8 mouse cellular contexts compared by ENCODE assay signal in the genomic region with DNA sequence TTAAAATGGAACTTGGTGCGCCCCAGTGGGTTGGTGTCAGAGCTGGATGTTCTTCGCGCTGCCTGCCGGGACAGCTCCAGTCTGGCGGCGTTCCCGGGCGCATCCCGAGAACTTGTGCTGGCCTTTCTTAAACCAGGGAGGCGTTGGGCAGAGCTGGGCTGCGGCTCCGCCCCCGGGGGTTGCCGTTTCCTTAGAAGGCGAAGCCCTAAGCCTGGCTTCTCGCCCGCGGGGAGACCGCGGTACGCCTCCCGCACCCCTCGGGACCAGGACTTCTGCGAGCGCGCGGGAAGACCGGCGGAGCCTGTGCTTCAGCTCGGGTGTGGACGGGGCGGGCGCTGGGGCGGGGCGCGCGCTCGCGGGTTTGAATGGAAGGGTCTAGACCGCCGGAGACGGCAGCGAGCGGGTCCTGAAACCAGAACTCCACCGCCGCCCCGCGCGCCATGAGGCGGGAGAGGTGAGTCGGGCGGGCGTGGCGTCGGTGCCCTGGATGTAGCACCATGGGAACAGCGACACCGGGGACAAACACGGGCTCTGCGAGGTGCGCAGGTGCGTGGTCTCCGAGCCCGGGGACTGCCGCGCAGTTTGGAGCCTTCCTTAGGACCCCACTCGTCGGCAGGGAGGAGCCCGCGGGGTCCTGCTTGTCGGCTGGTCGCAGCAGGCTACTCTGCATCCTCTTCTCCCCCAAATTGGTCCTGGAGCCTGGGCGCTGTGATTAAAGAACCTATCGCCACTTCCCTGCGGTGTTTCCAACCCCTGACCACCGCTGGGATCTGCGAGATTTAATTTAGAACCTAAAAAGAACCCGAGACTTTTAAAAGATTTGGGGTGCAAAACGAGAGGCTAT. TPM values are rescaled to one million over a fixed set of nuclear protein-coding genes. Genes with fewer than 3 reads are reported as not detected.
DNase-seq lines count a peak whose midpoint lies in the region; ATAC-seq lines count a peak whose summit lies in the region.

A gene (plus strand): TSS at position 260 of the 844 bp plus-strand sequence.

- under 1% methylated on average over 78 of the region's 78 CpGs for WGBS in intestine, embryonic 15.5 days
- under 1% methylated on average over 78 of the region's 78 CpGs for WGBS in limb, embryonic 10.5 days
- WGBS in midbrain, embryonic 11.5 days = under 1% methylated on average over 78 of the region's 78 CpGs

- peak within 1 kb of the TSS; percentile 64 for H3K4me3 ChIP-seq in intestine, embryonic 15.5 days (replicated peaks)
- H3K4me3 ChIP-seq in limb, embryonic 10.5 days = peak within 1 kb of the TSS; percentile 60
- peak within 1 kb of the TSS; percentile 45 for H3K4me3 ChIP-seq in midbrain, embryonic 11.5 days (ENCODE audit: low read depth, low read length)

- no peaks in the 10 kb centered on the region for H3K36me3 ChIP-seq in intestine, embryonic 15.5 days
- H3K36me3 ChIP-seq in limb, embryonic 10.5 days = no peaks in the 10 kb centered on the region
- H3K36me3 ChIP-seq in midbrain, embryonic 11.5 days (ENCODE audit: control insufficient read depth, insufficient read depth, low read length) = no peaks in the 10 kb centered on the region

- H3K27me3 ChIP-seq in intestine, embryonic 15.5 days (replicated peaks) = no peaks in the 10 kb centered on the region
- H3K27me3 ChIP-seq in limb, embryonic 10.5 days (ENCODE audit: low read depth, poor library complexity, severe bottlenecking) = peaks cover 45% of the 10 kb centered on the region
- H3K27me3 ChIP-seq in midbrain, embryonic 11.5 days (ENCODE audit: control insufficient read depth, insufficient read depth, low read length) = peaks cover 16% of the 10 kb centered on the region

- peak; percentile 58 to 74 for DNase-seq in left cerebral cortex, adult 18-20 months (ENCODE audit: low spot score in 2 of 2)
- no peak for DNase-seq in left cerebral cortex, adult 11 months (ENCODE audit: low spot score)
- DNase-seq in embryo, embryonic 11.5 days (ENCODE audit: low read depth, low spot score) = peak; percentile 54
- no peak for DNase-seq in gonadal fat pad, adult 2 months (ENCODE audit: low read depth)
- peak; percentile 82 for DNase-seq in limb, embryonic 10.5 days (ENCODE audit: low spot score)
- DNase-seq in midbrain, embryonic 11.5 days (ENCODE audit: low spot score, missing footprints) = peak; percentile 96
- peak; percentile 30 to 36 for DNase-seq in spleen, postnatal 36 days (ENCODE audit: low spot score in 2 of 2)

- H3K4me1 ChIP-seq in intestine, embryonic 15.5 days (replicated peaks) = peaks cover 8% of the 10 kb centered on the region
- peaks cover 18% of the 10 kb centered on the region for H3K4me1 ChIP-seq in limb, embryonic 10.5 days
- no peaks in the 10 kb centered on the region for H3K4me1 ChIP-seq in midbrain, embryonic 11.5 days (ENCODE audit: control insufficient read depth, insufficient read depth, low read length)

- H3K9me3 ChIP-seq in intestine, embryonic 15.5 days = no peaks in the 10 kb centered on the region
- no peaks in the 10 kb centered on the region for H3K9me3 ChIP-seq in limb, embryonic 10.5 days (replicated peaks)
- H3K9me3 ChIP-seq in midbrain, embryonic 11.5 days (ENCODE audit: control insufficient read depth, low read length) = no peaks in the 10 kb centered on the region

- H3K9ac ChIP-seq in intestine, embryonic 15.5 days = peak within 1 kb of the TSS; percentile 69
- peak within 1 kb of the TSS; percentile 74 for H3K9ac ChIP-seq in midbrain, embryonic 11.5 days (ENCODE audit: low read length)

- H3K27ac ChIP-seq in intestine, embryonic 15.5 days = peak within 1 kb of the TSS; percentile 64
- peak within 1 kb of the TSS; percentile 85 for H3K27ac ChIP-seq in limb, embryonic 10.5 days
- H3K27ac ChIP-seq in midbrain, embryonic 11.5 days (ENCODE audit: low read depth, low read length) = no peak within 1 kb of the TSS

- peak within 1 kb of the TSS; percentile 96 for H3K4me2 ChIP-seq in intestine, embryonic 15.5 days (replicated peaks)
- peak within 1 kb of the TSS; percentile 82 for H3K4me2 ChIP-seq in midbrain, embryonic 11.5 days

- ATAC-seq in intestine, embryonic 15.5 days = peak; percentile 70
- peak; percentile 64 for ATAC-seq in midbrain, embryonic 11.5 days (ENCODE audit: low FRiP score)

RNA-seq across cellular contexts. Expression of the gene that starts here (rescaled TPM):
- 10 to 100 TPM; 32.2 to 42.8 TPM for total RNA-seq in left cerebral cortex, adult 18-20 months (2021)
- polyA plus RNA-seq in gonadal fat pad, adult 2 months (2012; rRNA removed) = 41.9 and 48.6 TPM in 2 replicates
- 48.3 and 54.9 TPM in 2 replicates for polyA plus RNA-seq in intestine, embryonic 15.5 days (2015; fragmentation: Nextera tagmentation; extraction: Ambion mirVana)
- 34.9 and 37.4 TPM in 2 replicates for polyA plus RNA-seq in limb, embryonic 10.5 days (2016; fragmentation: Nextera tagmentation; extraction: Ambion mirVana)
- polyA plus RNA-seq in midbrain, embryonic 11.5 days (2014; fragmentation: Nextera tagmentation; extraction: Ambion mirVana) = 26.6 and 31.3 TPM in 2 replicates

Comparison
In these comparisons a context has a peak if more than half of its experiments do, and no peak if none do; other contexts are left out.
1. DNase-seq: peak in left cerebral cortex, adult 18-20 months (2 of 2), embryo, embryonic 11.5 days (single experiment), limb, embryonic 10.5 days (single experiment), midbrain, embryonic 11.5 days (single experiment) and spleen, postnatal 36 days (2 of 2); none in left cerebral cortex, adult 11 months (single experiment) and gonadal fat pad, adult 2 months (single experiment).
2. Peak in every context shown above with its lines, with median percentiles within 50 percentile points of each other: H3K4me3 ChIP-seq.